Mouse (Mus musculus) intestine, postnatal 0 days (tissue): ENCODE data around the gene Cdc26. TPM values are rescaled to one million over a fixed set of nuclear protein-coding genes. Genes with fewer than 3 reads are reported as not detected.

ENCODE experiments used
- ATAC-seq: fragments of 200-750 bp; cut with Nextera tagmentation; 2 replicates; pipeline ENCODE4 v1.8.0; 2017; ENCODE audit warnings: mild to moderate bottlenecking, moderate TSS enrichment, moderate library complexity
- H3K27ac ChIP-seq: fragments of 300-500 bp; sonication (generic); 2 replicates; pipeline ENCODE4 v1.5.1; 2014; ENCODE audit warnings: mild to moderate bottlenecking, low read depth, low read length, moderate library complexity
- H3K27me3 ChIP-seq: fragments of 300-500 bp; sonication (generic); replicated peaks from 2 replicates; pipeline ENCODE4 v1.6.1; 2014; ENCODE audit warnings: low read length, mixed read lengths; ENCODE audit not compliant: control insufficient read depth, insufficient read depth
- H3K36me3 ChIP-seq: fragments of 300-500 bp; sonication (generic); 2 replicates; pipeline ENCODE4 v1.6.1; 2014; ENCODE audit warnings: mild to moderate bottlenecking, moderate library complexity; ENCODE audit not compliant: control insufficient read depth, insufficient read depth
- H3K4me1 ChIP-seq: fragments of 300-500 bp; sonication (generic); replicated peaks from 2 replicates; pipeline ENCODE4 v1.6.1; 2014; ENCODE audit warnings: antibody characterized with exemption, low read length, mixed read lengths; ENCODE audit not compliant: control insufficient read depth, insufficient read depth
- H3K4me2 ChIP-seq: fragments of 300-500 bp; sonication (generic); replicated peaks from 2 replicates; pipeline ENCODE4 v1.6.1; 2014; ENCODE audit warnings: low read depth, mild to moderate bottlenecking, moderate library complexity
- H3K4me3 ChIP-seq: fragments of 300-500 bp; sonication (generic); 2 replicates; pipeline ENCODE4 v1.5.1; 2014; ENCODE audit warnings: low read depth, low read length
- H3K9ac ChIP-seq: fragments of 300-500 bp; sonication (generic); 2 replicates; pipeline ENCODE4 v1.6.1; 2014; ENCODE audit warnings: mild to moderate bottlenecking, low read depth, low read length
- H3K9me3 ChIP-seq: fragments of 300-500 bp; sonication (generic); 2 replicates; pipeline ENCODE4 v1.6.1; 2016; ENCODE audit warnings: mixed run types; ENCODE audit not compliant: control insufficient read depth
- CTCF ChIP-seq: sonication (generic); IDR thresholded peaks from 2 replicates; pipeline ENCODE4 v1.5.1; 2016; ENCODE audit warnings: low read depth, mild to moderate bottlenecking, control low read depth, antibody characterized with exemption, moderate library complexity
- WGBS: fragments of 180-500 bp; shearing (Covaris S2); extraction: QIAGEN DNeasy Blood & Tissue Kit; methylation state at CpG from one replicate; pipeline ENCODE4 v1.1.7; 2014; 5-methylcytosine and 5-hydroxymethylcytosine counted together
- polyA plus RNA-seq: library from polyadenylated mRNA; unstranded; fragments of >200 nt; fragmentation: Nextera tagmentation; extraction: Ambion mirVana; gene quantifications from 2 replicates; pipeline ENCODE4 v1.2.1, GENCODE M21; 2015

Gene Cdc26
- polyA plus RNA-seq, 1 experiment from 2014 or later = 73.7 TPM

DNA sequence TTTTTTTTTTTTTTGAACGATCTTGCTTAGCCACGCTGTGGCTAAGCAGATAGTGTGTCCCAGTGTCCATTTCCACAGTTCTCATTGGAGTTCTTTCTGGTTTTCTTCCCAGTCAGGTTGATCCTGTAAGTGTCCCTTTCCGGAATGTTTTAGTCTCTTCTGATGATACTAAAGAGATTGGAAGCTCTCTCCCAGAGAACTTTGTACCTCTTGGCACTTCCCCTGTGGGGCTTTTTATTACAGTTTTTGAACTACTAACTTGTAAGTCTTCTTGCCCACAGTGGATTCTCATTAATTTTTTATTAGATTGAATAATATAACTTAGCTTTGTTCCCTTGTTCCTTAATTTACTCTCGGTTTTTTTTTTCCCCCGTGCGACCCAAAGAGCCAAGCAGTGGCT lies 46.9 kb downstream of the Cdc26 start:
- peaks cover 7% of the 10 kb centered on the region; the same call in 1 of the 2 replicates for H3K4me1 ChIP-seq
- peak overlapping the region; percentile 83 for H3K4me3 ChIP-seq
- no peak for TF ChIP-seq CTCF
- 11% methylated on average over 6 of the region's 6 CpGs for WGBS
- no peaks in the 10 kb centered on the region for H3K27me3 ChIP-seq
- ATAC-seq = no peak
- H3K9ac ChIP-seq = peak overlapping the region; percentile 86
- H3K27ac ChIP-seq = peak overlapping the region; percentile 87; the same call in 1 of the 2 replicates
- no peaks in the 10 kb centered on the region for H3K9me3 ChIP-seq
- peak overlapping the region; percentile 74 for H3K4me2 ChIP-seq
- peaks cover 3% of the 10 kb centered on the region; the same call in 1 of the 2 replicates for H3K36me3 ChIP-seq

DNA sequence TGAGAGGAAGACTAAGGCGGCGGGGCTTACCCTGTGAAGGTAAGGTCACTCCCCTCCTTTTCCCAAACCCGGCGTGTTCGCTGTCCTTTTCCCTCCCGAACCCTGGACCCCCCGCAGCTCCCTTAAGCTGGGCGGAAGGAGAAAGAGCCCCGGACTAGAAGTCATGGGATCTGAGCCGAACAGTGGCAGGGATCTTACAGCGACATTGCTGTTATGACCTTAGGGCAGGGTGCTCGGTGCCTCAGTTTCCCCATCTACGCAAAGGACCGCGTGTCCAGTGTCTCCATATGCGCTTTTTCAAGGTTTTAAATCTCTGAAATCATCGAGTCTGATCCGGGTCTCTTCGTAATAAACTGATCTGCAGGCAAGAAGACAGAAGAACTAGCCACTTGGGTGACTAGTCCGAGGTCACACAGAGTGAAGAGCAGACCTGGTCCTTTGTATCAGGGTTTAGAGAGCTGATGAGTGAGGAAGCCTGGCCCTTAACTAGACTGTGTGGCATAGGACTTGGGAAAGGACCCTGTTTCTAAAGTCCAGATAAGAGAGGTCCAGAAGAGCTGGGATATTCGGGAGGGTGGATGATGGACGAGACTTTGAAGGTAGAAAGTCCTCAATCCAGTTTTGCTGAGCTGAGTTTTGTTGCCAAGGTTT lies 47.5 kb downstream of the Cdc26 start:
- Histone ChIP-seq H3K27me3 (no peaks in the 10 kb centered on the region), H3K27ac (peak overlapping the region; percentile 87), H3K4me2 (peak overlapping the region; percentile 74), H3K9ac (peak overlapping the region; percentile 86), H3K36me3 (peaks cover 9% of the 10 kb centered on the region; the same call in 1 of the 2 replicates), H3K4me3 (peak overlapping the region; percentile 83), H3K9me3 (no peaks in the 10 kb centered on the region), H3K4me1 (peaks cover 7% of the 10 kb centered on the region; the same call in 1 of the 2 replicates)
- no peak for TF ChIP-seq CTCF
- under 1% methylated on average over 22 of the region's 22 CpGs for WGBS
- ATAC-seq = peak; percentile 45; the same call in 1 of the 2 replicates

DNA sequence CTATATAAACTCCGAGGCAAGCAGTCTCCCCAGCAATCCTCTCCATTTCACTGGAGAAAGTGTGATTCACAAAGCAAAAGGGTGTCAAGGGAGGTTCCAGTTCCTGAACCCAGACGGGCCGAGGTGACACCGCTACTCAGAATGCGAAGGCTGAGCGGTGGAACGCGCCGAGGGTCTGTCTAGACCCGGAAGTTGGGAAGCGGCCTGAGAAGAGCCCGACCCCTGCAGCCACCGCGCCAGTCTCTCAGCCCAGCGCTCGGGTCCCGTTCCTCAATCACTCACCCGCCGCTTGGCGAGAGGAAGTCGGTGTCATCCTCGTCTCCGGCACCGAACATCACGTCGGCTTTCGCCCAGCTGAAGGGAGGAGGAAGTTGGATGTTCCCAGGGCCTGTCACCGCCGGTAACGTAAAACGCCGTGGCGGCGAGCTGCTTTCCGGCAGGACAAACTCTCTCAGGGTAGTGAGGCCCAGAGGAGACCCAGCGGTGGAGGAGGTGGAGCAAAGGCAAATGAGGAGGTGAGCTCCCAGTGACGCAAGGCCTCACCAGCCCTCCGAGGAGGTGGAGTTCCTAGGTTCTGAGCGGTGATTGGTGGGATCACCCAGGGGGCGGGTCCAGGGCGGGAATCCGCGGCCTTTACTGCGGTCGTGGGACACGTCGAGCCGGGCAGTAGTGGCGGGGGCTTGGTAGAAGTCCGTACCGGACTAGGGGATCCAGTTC lies 48.2 kb downstream of the Cdc26 start, which contains the start of the genes Fkbp15 and Slc31a1:
TSS of gene Fkbp15 (minus strand) at position 461 of the 717 bp plus-strand sequence.
TSS of gene Slc31a1 (plus strand) at position 640 of the 717 bp plus-strand sequence.
- Histone ChIP-seq H3K9me3 (no peaks in the 10 kb centered on the region), H3K4me3 (peak within 1 kb of the TSS; percentile 83), H3K27ac (peak within 1 kb of the TSS; percentile 87), H3K4me1 (peaks cover 7% of the 10 kb centered on the region; the same call in 1 of the 2 replicates), H3K27me3 (no peaks in the 10 kb centered on the region), H3K9ac (peak within 1 kb of the TSS; percentile 86), H3K4me2 (peak within 1 kb of the TSS; percentile 75), H3K36me3 (peaks cover 9% of the 10 kb centered on the region; the same call in 1 of the 2 replicates)
- WGBS = under 1% methylated on average over 51 of the region's 51 CpGs
- peak; percentile 100 for ATAC-seq
- no peak for TF ChIP-seq CTCF

DNA sequence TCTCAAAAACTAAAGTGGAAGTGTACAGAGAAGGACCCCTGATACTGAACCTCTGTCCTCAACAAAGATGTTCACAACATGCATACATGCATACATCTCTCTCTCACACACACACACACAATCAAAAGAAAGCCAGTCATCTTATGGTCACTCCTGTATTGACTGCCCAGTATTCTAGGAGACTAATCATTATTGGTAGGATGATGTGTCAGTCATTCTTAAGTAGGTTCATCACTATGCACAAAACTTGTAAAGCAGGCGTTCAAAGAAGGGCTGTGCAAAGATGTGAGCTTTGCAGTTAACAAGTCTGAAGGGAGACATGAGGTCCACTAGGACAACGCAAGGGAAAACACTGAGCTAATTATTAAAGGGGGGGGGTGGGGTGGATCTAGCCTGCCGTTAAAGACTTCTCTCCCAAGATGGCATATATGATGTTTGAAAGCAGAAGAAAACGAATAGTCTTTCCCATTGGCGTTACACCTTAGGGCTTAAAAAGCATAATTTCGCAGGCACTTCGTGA lies 49.1 kb downstream of the Cdc26 start:
- H3K9ac ChIP-seq = peak overlapping the region; percentile 68
- TF ChIP-seq CTCF = no peak
- WGBS = 38% methylated on average over 7 of the region's 7 CpGs
- H3K27ac ChIP-seq = peak overlapping the region; percentile 85; the same call in 1 of the 2 replicates
- ATAC-seq = no peak
- H3K4me3 ChIP-seq = peak overlapping the region; percentile 83
- no peaks in the 10 kb centered on the region for H3K27me3 ChIP-seq
- H3K4me1 ChIP-seq = peaks cover 6% of the 10 kb centered on the region; the same call in 1 of the 2 replicates
- peak overlapping the region; percentile 75 for H3K4me2 ChIP-seq
- peaks cover 9% of the 10 kb centered on the region; the same call in 1 of the 2 replicates for H3K36me3 ChIP-seq
- H3K9me3 ChIP-seq = no peaks in the 10 kb centered on the region

DNA sequence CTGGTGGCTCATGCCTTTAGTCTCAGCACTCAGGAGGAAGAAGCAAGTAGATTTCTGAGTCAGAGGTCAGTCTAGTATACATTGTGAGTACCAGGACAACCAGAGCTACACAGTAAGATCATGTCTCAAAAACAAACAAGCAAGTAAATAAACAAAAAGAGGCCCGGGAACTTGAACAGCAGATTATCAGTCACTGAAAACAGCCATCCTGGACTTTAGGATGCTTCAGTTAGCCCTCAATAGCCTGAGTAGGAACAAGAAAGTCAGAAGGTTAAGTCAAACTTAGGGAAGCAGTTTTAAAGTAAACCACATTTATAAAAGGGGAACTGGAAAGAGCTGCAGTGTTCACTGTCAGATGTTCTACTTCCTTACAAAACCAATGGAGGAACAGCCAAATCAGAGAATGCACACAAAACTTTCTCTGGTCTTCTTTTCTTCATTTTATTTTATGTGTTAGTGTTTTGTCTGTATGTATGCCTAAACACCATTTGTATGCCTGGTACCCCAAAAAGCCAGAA lies 50.8 kb downstream of the Cdc26 start:
- Histone ChIP-seq H3K27ac (no peak overlapping the region), H3K9ac (no peak overlapping the region)

DNA sequence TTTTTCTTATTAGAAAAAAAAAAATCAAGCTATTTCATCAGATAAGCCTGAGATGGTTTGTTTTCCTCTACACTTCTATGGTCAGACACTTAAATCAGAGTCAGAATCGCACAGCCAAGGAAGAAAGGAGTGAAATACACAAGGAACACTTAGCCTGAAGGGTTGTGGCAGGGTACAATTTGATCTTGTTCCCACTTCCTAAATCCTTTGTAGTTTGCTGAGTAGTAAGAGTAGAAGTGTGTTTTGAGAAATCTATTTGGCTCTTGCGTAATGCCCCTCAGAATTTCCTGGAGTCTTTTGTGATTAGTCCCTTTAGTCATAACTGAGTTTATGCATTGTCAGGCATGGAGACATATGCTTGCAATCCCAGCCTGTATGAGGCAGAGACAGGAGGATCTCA lies 59.1 kb downstream of the Cdc26 start:
- Histone ChIP-seq H3K4me2 (no peak overlapping the region), H3K36me3 (peaks cover 17% of the 10 kb centered on the region), H3K27ac (no peak overlapping the region), H3K9me3 (no peaks in the 10 kb centered on the region), H3K4me1 (peaks cover 2% of the 10 kb centered on the region; the same call in 1 of the 2 replicates), H3K9ac (no peak overlapping the region), H3K27me3 (no peaks in the 10 kb centered on the region), H3K4me3 (no peak overlapping the region)
- ATAC-seq = no peak
- no peak for TF ChIP-seq CTCF
- 86% methylated on average over 2 of the region's 2 CpGs for WGBS

More for the DNA sequence above, 50.8 kb downstream of the Cdc26 start:
- Histone ChIP-seq H3K4me3 (no peak overlapping the region), H3K4me2 (no peak overlapping the region), H3K36me3 (peaks cover 9% of the 10 kb centered on the region; the same call in 1 of the 2 replicates), H3K9me3 (no peaks in the 10 kb centered on the region), H3K4me1 (peaks cover 4% of the 10 kb centered on the region; the same call in 1 of the 2 replicates), H3K27me3 (no peaks in the 10 kb centered on the region)
- 78% methylated on average over 1 of the region's 1 CpGs for WGBS
- TF ChIP-seq CTCF = no peak
- no peak for ATAC-seq
